Mouse (Mus musculus): ENCODE measurements around the gene Cxcl10. TPM values are rescaled to one million over a fixed set of nuclear protein-coding genes. Genes with fewer than 3 reads are reported as not detected.

Cxcl10 gene
- polyA plus RNA-seq, 1 experiment = 0.18 TPM

- H3K4me3 ChIP-seq (ENCODE audit: insufficient read depth, poor library complexity, severe bottlenecking) = no peak overlapping the region
- H3K36me3 ChIP-seq (ENCODE audit: control insufficient read depth, insufficient read depth) = peaks cover 65% of the 10 kb centered on the region
- H3K27me3 ChIP-seq (ENCODE audit: control insufficient read depth, insufficient read depth, insufficient read length) = no peaks in the 10 kb centered on the region
- H3ac ChIP-seq (ENCODE audit: control insufficient read depth, insufficient read length, low read depth) = no peak overlapping the region
- H3K79me3 ChIP-seq (ENCODE audit: low read depth) = peaks cover 30% of the 10 kb centered on the region
- H3K79me2 ChIP-seq (ENCODE audit: control insufficient read depth, insufficient read depth) = peaks cover 40% of the 10 kb centered on the region
- no peak for TF ChIP-seq MYOG (IDR thresholded peaks at IDR 0.05; ENCODE audit: control insufficient read depth, extremely low read depth, insufficient read length)
- no peak for TF ChIP-seq FOSL1 (IDR thresholded peaks at IDR 0.05; ENCODE audit: insufficient read depth, low read length, poor library complexity, severe bottlenecking)
- TF ChIP-seq USF1 (IDR thresholded peaks at IDR 0.05; ENCODE audit: low read depth) = no peak
- TF ChIP-seq MAX (IDR thresholded peaks at IDR 0.05) = no peak
- TF ChIP-seq CEBPB (IDR thresholded peaks at IDR 0.05; ENCODE audit: low read depth) = no peak
- no peak for TF ChIP-seq MYOD1 (IDR thresholded peaks at IDR 0.05; ENCODE audit: control insufficient read depth, insufficient read length, low read depth)
- no peak for TF ChIP-seq CTCF (IDR thresholded peaks at IDR 0.05; ENCODE audit: control insufficient read depth, insufficient read depth, insufficient read length)
These were observed 44.4 kb downstream of the Cxcl10 start for GRCm38 (mm10) chr5:92304291-92304690.

- no peak overlapping the region for H3ac ChIP-seq (ENCODE audit: control insufficient read depth, insufficient read length, low read depth)
- no peaks in the 10 kb centered on the region for H3K27me3 ChIP-seq (ENCODE audit: control insufficient read depth, insufficient read depth, insufficient read length)
- H3K79me3 ChIP-seq (ENCODE audit: low read depth) = peaks cover 11% of the 10 kb centered on the region
- H3K4me3 ChIP-seq (ENCODE audit: insufficient read depth, poor library complexity, severe bottlenecking) = no peak overlapping the region
- no peak for TF ChIP-seq USF1 (IDR thresholded peaks at IDR 0.05; ENCODE audit: low read depth)
- no peak for TF ChIP-seq MAX (IDR thresholded peaks at IDR 0.05)
- TF ChIP-seq MYOD1 (IDR thresholded peaks at IDR 0.05; ENCODE audit: control insufficient read depth, insufficient read length, low read depth) = no peak
- no peak for TF ChIP-seq CTCF (IDR thresholded peaks at IDR 0.05; ENCODE audit: control insufficient read depth, insufficient read depth, insufficient read length)
- TF ChIP-seq FOSL1 (IDR thresholded peaks at IDR 0.05; ENCODE audit: insufficient read depth, low read length, poor library complexity, severe bottlenecking) = no peak
- TF ChIP-seq MYOG (IDR thresholded peaks at IDR 0.05; ENCODE audit: control insufficient read depth, extremely low read depth, insufficient read length) = no peak
- no peak for TF ChIP-seq CEBPB (IDR thresholded peaks at IDR 0.05; ENCODE audit: low read depth)
- H3K36me3 ChIP-seq (ENCODE audit: control insufficient read depth, insufficient read depth) = peaks cover 65% of the 10 kb centered on the region
- peaks cover 20% of the 10 kb centered on the region for H3K79me2 ChIP-seq (ENCODE audit: control insufficient read depth, insufficient read depth)
These were observed 46.4 kb downstream of the Cxcl10 start for GRCm38 (mm10) chr5:92302149-92302840.

Other genes starting within 250 kb of the Cxcl10 start
- gene Uso1, start 211.0 kb downstream of the Cxcl10 start, polyA plus RNA-seq (2012; fragmentation: generic; extraction: Trizol) = 27.3 TPM
- gene U90926, start 133.5 kb downstream of the Cxcl10 start, polyA plus RNA-seq (2012; fragmentation: generic; extraction: Trizol) = 0.83 TPM
- not detected for gene Ppef2, start 92.6 kb downstream of the Cxcl10 start, polyA plus RNA-seq (2012; fragmentation: generic; extraction: Trizol)
- 5.4 TPM for gene Naaa, start 70.7 kb downstream of the Cxcl10 start, polyA plus RNA-seq (2012; fragmentation: generic; extraction: Trizol)
- 8.0 TPM for gene Sdad1, start 38.4 kb downstream of the Cxcl10 start, polyA plus RNA-seq (2012; fragmentation: generic; extraction: Trizol)
- gene Cxcl9, start 20.8 kb downstream of the Cxcl10 start, polyA plus RNA-seq (2012; fragmentation: generic; extraction: Trizol) = not detected
- 0.39 TPM for gene Art3, start 17.1 kb downstream of the Cxcl10 start, polyA plus RNA-seq (2012; fragmentation: generic; extraction: Trizol)
- gene Nup54, start 86.3 kb upstream of the Cxcl10 start, polyA plus RNA-seq (2012; fragmentation: generic; extraction: Trizol) = 13.4 TPM
- 23.6 TPM for gene Scarb2, start 157.9 kb upstream of the Cxcl10 start, polyA plus RNA-seq (2012; fragmentation: generic; extraction: Trizol)
- not detected for gene Fam47e, start 206.2 kb upstream of the Cxcl10 start, polyA plus RNA-seq (2012; fragmentation: generic; extraction: Trizol)

Data from C2C12 (cell line).